Mouse (Mus musculus): ENCODE results near the gene Sppl2a. TPM values are rescaled to one million over a fixed set of nuclear protein-coding genes. Genes with fewer than 3 reads are reported as not detected.

The Sppl2a gene
- 9.0 and 9.7 TPM in 2 replicates for polyA plus RNA-seq (2012; rRNA removed)

DNA sequence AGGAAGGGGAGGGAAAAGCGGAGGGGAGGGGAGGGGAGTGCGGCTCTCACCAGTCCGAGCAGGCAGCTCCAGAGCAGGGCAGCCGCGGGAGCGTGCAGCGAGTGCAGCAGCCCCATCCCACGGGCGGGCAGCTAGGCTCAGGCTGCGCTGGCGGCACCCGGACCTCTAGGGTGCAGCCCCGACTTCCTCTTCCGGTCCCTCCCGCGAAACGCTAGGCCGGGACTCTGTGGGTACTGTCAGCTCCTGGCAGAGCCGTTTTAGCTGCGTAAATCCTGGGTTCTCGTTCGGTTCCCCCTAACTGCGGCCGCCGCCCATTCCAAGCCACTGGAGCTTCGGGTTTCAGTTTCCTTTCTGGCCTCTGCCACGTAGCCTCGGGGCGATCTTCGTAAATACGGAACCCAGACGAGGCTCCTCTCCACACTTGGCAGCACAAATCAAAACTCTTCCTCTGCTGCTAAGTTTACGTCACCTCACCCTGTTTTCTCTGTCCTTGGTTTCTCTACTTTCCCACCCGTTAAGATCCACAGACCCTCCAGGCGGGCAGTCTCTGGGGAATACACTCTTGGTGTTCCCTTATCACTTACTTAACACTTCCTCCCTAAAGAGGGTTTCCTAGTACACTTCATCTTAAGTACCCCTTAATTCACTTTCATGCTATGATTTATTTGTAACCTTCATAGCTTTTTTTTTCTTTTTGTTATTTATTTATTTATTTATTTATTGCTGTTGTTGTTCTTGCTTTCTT lies at the start of gene Sppl2a:
Gene Sppl2a, minus strand, starts transcription at position 339 of the 745 bp plus-strand sequence.

GRCm38 (mm10) chr2:126875871-126876796 lies 56.9 kb downstream of the Sppl2a start, which contains the start of gene Trpm7:
Gene Trpm7 (minus strand): TSS chr2:126876230.

Other genes with a start within 250 kb of the Sppl2a start
- gene Usp8, start 225.9 kb downstream of the Sppl2a start, polyA plus RNA-seq (2012; rRNA removed) = 17.5 and 19.5 TPM in 2 replicates
- 1.6 and 1.9 TPM in 2 replicates for gene Usp50, start 149.8 kb downstream of the Sppl2a start, polyA plus RNA-seq (2012; rRNA removed)
- gene Trpm7, start 57.0 kb downstream of the Sppl2a start, polyA plus RNA-seq (2012; rRNA removed) = 2.4 and 2.6 TPM in 2 replicates
- gene Ap4e1, start 75.5 kb upstream of the Sppl2a start, polyA plus RNA-seq (2012; rRNA removed) = 1.3 and 1.7 TPM in 2 replicates
- 4.9 and 5.1 TPM in 2 replicates for gene Blvra, start 137.4 kb upstream of the Sppl2a start, polyA plus RNA-seq (2012; rRNA removed)
- 1.6 and 3.1 TPM in 2 replicates for gene Ncaph, start 200.7 kb upstream of the Sppl2a start, polyA plus RNA-seq (2012; rRNA removed)
- gene Itpripl1, start 210.2 kb upstream of the Sppl2a start, polyA plus RNA-seq (2012; rRNA removed) = 8.0 and 11.8 TPM in 2 replicates

Data from ovary, adult 2 months (tissue).